Mouse (Mus musculus) adrenal gland, postnatal 25 days (tissue): ENCODE results near the gene Bcap29. TPM values are rescaled to one million over a fixed set of nuclear protein-coding genes. Genes with fewer than 3 reads are reported as not detected.
A peak's percentile ranks its signal among the peaks of the same experiment; 100 is the strongest.

Experiments
- DNase-seq: peaks from one replicate; pipeline ENCODE4 v3.0.0; 2021; ENCODE audit warnings: mixed read lengths
- total RNA-seq: library from RNA; stranded (reverse); gene quantifications from 2 replicates; pipeline ENCODE4 v1.2.3, GENCODE M21; 2021

Bcap29 gene
- total RNA-seq, 1 experiment from 2014 or later, result 26.5 TPM

DNA sequence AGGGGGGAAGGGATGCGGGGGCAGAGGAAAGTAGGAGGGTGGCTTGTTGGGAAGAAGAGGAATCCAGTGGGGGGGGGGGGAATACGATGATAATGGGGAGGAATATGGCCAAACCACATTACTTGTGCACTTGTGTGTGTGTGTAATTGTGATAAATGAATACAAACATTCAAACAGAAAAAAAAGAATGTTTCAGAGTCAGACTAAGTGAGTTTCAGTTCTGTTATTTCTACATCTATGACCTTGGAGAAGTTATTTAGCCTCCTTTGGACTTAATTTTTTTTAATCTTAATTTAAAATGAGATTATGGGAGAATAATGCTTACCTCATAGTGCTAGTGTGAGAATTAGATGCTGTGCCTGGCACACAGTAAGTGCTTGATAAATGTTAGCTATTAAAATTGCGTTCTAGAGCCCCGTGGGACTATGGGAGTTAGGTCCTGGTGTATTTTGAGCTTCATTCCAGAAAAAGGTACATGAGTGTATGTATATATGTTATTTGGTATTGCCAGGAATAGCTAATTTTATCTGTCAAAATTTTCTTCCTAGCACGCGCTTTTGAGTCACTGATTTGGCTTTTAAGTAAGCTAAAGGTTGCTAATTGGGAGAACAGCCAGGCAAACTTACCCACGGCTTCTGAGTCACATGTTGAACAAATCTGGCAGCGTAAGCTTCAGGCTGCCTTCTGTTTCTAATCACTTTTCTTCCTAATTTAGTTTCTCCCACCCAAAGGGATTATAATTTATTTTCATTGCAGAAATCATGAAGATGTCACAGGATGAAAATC is 55.6 kb downstream of the Bcap29 start:
- DNase-seq, result no peak

DNA sequence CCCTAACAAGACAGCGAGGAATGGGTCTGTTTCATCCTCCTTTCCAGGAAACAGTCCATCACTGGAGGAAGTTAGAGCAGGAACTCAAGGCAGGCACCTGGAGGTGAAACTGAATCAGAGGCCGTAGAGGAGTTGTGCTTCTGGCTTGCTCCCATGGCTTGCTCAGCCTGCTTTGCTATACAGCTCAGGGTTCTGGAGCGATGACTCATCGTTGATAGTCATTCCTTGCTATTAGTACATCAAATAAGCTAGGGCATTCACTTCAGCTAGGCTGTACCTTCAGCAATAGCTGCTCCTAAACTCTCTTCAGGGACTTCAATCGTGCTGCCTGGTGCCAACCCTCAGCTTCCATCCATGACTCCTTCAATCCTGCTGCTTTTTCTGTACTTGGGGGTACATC is 60.0 kb downstream of the Bcap29 start:
- DNase-seq, result no peak

DNA sequence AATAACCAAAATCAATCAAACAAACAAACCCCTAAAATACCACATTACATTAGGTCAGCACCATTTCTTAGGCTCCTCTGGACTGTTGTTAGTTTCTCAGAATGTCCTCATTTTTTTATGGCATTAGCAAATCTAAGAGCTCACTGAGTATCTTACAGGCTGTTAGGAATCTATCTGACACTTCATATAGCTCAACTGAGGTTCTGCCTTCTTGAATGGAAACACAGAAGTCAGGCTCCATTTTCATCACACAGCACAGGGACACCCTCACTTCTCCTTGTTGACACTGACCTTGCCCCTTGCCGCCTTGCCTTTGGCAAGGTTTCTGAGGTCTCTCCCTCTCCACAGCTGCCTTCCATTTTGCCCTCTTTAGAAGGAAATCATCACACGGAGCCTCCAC is 64.7 kb downstream of the Bcap29 start:
- DNase-seq, result no peak

DNA sequence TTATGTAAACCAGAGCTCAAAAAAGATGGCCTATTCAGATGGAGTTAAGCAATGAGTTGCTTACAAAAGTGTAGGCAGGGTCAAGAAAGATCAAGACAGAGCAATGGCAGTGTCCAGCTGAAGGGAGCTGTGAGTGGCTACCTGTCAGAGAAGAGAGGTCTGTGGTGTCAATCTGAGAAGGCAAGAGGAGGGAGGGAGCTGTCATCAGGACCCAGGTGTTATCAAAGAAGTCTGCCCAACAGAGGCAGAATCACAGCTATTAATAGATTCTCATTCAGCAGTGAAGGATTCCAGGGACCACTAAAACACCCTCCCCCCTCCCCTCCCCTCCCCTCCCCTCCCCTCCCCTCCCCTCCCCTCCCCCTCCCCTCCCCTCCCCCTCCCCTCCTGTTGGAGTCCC is 65.8 kb downstream of the Bcap29 start:
- no peak for DNase-seq

DNA sequence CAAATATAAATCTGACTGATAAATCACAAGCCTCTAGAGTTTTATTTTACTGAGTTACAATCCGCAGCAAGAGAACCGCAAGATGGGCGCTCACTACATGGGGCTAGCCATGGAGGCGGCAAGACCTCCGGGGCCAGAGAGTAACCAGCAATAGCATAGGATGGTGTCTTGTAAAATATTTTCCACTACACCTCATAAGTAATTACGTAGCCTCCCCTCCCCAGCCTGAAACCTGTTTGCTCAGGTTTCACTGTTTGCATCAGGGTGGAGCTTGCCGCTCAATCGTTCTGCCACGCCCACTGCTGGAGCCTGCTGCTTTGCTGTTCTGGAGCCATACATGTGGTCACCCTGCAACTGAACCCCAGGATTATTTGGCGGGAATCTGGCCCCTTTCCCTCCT is 66.9 kb downstream of the Bcap29 start:
- DNase-seq, result peak; percentile 7

DNA sequence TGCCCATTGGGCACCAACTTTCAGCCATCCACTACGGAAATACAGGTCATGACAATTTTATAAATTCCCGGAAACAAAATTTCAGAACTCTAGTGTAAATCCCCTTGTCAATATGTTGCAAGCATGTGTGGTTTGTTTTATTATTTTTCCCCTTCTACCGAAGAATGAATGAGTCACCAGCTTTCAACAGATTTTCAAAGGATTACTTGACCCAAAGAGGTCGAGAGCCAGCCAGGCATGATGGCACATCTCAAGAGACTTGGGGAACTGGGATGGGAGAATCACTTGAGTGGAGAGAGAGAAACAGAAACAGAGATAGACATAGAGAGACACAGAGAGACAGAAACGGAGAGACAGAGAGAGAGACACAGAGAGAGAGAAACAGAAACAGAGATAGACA is 73.7 kb downstream of the Bcap29 start:
- no peak for DNase-seq

DNA sequence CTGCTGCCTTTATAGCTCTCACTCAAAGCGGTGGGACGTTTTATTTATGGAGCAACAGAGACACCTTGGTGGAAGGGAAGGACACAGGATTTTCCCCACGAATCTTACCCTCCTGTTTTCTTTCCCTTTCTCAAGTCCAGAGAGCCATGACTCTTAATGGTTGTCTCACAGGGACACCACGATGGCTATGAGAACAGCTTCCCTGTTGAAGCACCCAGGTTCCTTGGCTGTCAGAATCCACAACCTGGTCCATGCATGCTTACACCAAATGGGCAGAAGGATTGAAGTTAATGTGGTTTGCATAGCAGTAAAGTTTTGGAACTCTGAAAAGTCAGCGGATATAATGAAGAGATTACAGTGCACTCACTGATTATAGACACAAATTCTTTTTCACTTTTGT is 74.5 kb downstream of the Bcap29 start:
- no peak for DNase-seq

DNA sequence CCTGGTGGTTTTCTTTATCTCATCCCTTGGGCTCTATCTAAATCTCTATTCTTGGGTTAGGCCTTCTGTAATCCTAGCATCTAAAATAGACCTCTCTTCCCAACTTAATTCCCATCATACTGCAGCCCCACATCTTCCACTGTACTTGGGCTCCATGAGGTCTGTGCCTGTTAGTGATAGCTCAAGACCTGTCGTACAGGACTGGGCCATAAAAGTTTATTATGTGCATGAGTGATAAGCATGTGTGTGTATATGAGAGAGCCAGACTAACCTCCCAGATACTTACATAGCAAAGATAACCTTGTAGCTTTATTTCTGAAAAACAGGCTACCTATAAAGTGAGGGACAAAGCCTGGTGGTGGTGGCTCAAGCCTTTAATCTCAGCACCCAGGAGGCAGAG is 80.1 kb downstream of the Bcap29 start:
- no peak for DNase-seq

DNA sequence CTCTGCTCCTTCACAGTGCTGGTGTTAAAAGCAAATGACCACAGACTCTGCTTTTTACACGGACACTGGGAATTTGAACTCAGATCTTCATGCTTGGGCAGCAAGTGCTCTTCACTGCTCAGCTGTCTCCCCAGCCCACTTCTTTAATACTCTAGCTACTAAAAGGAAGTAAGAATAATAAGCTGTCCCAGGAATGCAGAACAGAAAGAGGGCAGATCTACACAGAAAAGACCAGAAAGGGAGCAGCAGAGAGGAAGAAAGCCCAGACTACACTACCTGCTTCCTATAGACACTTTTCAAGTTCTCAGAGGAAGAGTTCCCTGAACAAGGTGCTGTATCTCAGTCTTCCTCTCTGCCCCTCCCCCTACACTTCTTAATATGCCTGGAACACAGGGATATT is 83.2 kb downstream of the Bcap29 start:
- no peak for DNase-seq

DNA sequence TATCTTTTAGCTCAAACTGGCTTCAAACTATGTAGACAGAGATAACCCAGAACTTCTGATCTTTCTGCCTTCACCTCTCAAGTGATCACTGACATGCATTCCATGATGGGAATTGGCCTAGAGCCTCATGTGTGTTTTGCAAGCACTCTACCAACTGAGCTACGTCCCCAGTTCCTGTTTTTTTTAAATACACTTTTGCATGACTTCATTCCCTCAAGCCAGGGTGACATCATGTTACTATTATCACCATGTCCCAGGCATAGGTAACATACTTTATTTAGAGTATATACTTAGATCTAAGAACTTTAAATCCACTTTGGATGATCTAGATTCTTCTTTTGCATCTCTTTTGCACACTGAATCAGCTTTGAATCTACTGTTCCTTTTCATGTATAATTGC is 88.4 kb downstream of the Bcap29 start:
- DNase-seq, result no peak

DNA sequence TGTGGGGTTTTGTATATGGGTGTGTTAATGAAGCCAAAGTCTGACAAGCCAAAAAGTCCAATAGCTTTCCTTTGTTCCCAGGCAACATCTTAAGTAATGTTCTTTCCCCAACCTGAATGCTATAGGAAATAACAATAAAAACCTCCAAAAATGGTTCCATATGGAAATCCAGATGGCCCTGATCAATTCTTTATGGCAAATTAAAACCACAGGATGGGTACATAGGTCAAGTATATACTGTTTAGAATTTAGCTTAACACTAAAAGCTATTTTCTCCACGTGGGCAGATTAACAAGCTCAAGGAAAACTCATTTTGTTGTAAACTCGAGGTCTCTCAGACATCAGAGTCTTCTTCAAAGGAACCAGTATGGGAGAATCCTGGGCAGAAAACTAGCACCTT is 89.2 kb downstream of the Bcap29 start:
- no peak for DNase-seq

DNA sequence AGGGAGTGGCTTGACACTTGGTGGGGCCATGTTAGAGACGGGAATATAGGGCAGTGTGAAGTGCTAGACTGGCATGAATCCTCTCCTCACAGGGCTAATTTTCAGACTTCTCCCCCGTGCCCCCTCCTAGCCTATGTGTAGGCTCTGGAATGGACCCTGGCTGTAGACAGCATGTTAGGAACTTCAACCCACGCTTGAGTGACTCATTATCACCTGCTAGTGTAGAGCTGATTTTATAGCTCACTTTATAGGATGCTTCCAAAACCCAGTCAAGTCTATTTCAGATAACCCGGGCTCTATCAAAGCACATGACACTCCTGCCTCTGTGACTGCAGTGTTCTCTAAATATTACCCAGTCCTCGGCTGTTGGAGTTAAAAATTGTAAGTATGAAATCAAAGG is 92.9 kb downstream of the Bcap29 start:
- no peak for DNase-seq

Other genes starting within 250 kb of the Bcap29 start
- 0.38 and 0.39 TPM in 2 replicates for gene Slc26a3, start 243.8 kb downstream of the Bcap29 start, total RNA-seq
- 16.6 and 18.4 TPM in 2 replicates for gene Cbll1, start 135.0 kb downstream of the Bcap29 start, total RNA-seq
- gene Slc26a4, start 74.7 kb downstream of the Bcap29 start, total RNA-seq, result 4.8 and 8.1 TPM in 2 replicates
- gene Dus4l, start 20.2 kb upstream of the Bcap29 start, total RNA-seq, result 8.6 and 11.8 TPM in 2 replicates
- gene Cog5, start 20.2 kb upstream of the Bcap29 start, total RNA-seq, result 39.2 and 51.5 TPM in 2 replicates
- 6.5 and 6.8 TPM in 2 replicates for gene Gpr22, start 79.3 kb upstream of the Bcap29 start, total RNA-seq